Comparison of ENCODE assay signal across 22 mouse cellular contexts in genomic region chr5:16225359-16225758, GRCm38 (mm10).
DNase-seq lines count a peak whose midpoint lies in the region; ATAC-seq lines count a peak whose summit lies in the region.
"Had no signal": no experiment of that assay in that cellular context is flagged by ENCODE, and none has a peak within 500 bp of the region (broad histone marks: within the 10 kb centered on the region; RNA-seq: fewer than 3 reads in every experiment).

No protein-coding gene starts in this region.

- no peak overlapping the region for H3K4me2 ChIP-seq in forebrain, embryonic 13.5 days
- H3K4me2 ChIP-seq in forebrain, embryonic 11.5 days (ENCODE audit: low read depth, low read length, severe bottlenecking), result no peak overlapping the region
- H3K4me2 ChIP-seq in hindbrain, embryonic 14.5 days (replicated peaks), result no peak overlapping the region
- no peak overlapping the region for H3K4me2 ChIP-seq in hindbrain, embryonic 11.5 days (replicated peaks; ENCODE audit: low read depth, low read length)
- no peak overlapping the region for H3K4me2 ChIP-seq in midbrain, embryonic 13.5 days (replicated peaks)
- H3K4me2 ChIP-seq in midbrain, embryonic 16.5 days (ENCODE audit: low read length), result no peak overlapping the region
- H3K4me2 ChIP-seq: heart, embryonic 11.5 days; heart, embryonic 15.5 days had no signal

- no peaks in the 10 kb centered on the region for H3K36me3 ChIP-seq in forebrain, embryonic 13.5 days (ENCODE audit: poor library complexity, severe bottlenecking)
- no peaks in the 10 kb centered on the region for H3K36me3 ChIP-seq in forebrain, embryonic 11.5 days (ENCODE audit: control insufficient read depth, insufficient read depth, low read length)
- H3K36me3 ChIP-seq in hindbrain, embryonic 14.5 days (replicated peaks; ENCODE audit: control insufficient read depth, insufficient read depth), result no peaks in the 10 kb centered on the region
- no peaks in the 10 kb centered on the region for H3K36me3 ChIP-seq in hindbrain, embryonic 11.5 days (ENCODE audit: control insufficient read depth, insufficient read depth, low read length)
- H3K36me3 ChIP-seq in midbrain, embryonic 13.5 days, result no peaks in the 10 kb centered on the region
- no peaks in the 10 kb centered on the region for H3K36me3 ChIP-seq in midbrain, embryonic 16.5 days (ENCODE audit: control insufficient read depth, insufficient read depth, low read length)
- H3K36me3 ChIP-seq: embryonic facial prominence, embryonic 10.5 days; G1E; heart, embryonic 15.5 days had no signal

- H3K27me3 ChIP-seq in forebrain, embryonic 13.5 days, result no peaks in the 10 kb centered on the region
- no peaks in the 10 kb centered on the region for H3K27me3 ChIP-seq in forebrain, embryonic 11.5 days (ENCODE audit: control insufficient read depth, insufficient read depth, low read length)
- H3K27me3 ChIP-seq in hindbrain, embryonic 14.5 days (ENCODE audit: control insufficient read depth, insufficient read depth, low read length), result no peaks in the 10 kb centered on the region
- H3K27me3 ChIP-seq in hindbrain, embryonic 11.5 days (ENCODE audit: control insufficient read depth, insufficient read depth, low read length), result no peaks in the 10 kb centered on the region
- no peaks in the 10 kb centered on the region for H3K27me3 ChIP-seq in midbrain, embryonic 13.5 days
- H3K27me3 ChIP-seq in midbrain, embryonic 16.5 days (ENCODE audit: control insufficient read depth, insufficient read depth, low read depth, low read length), result no peaks in the 10 kb centered on the region
- H3K27me3 ChIP-seq: heart, embryonic 15.5 days had no signal

- no peak overlapping the region for H3K9ac ChIP-seq in forebrain, embryonic 13.5 days
- no peak overlapping the region for H3K9ac ChIP-seq in forebrain, embryonic 11.5 days (ENCODE audit: low read length)
- H3K9ac ChIP-seq in hindbrain, embryonic 14.5 days, result no peak overlapping the region
- no peak overlapping the region for H3K9ac ChIP-seq in hindbrain, embryonic 11.5 days (ENCODE audit: low read depth, low read length)
- H3K9ac ChIP-seq in midbrain, embryonic 13.5 days (replicated peaks), result no peak overlapping the region
- H3K9ac ChIP-seq in midbrain, embryonic 16.5 days (ENCODE audit: low read depth, low read length), result no peak overlapping the region
- H3K9ac ChIP-seq: heart, embryonic 15.5 days had no signal

- no peak for DNase-seq in forebrain, embryonic 11.5 days (ENCODE audit: low spot score)
- DNase-seq in hindbrain, embryonic 14.5 days (ENCODE audit: low spot score), result no peak
- no peak for DNase-seq in hindbrain, embryonic 11.5 days (ENCODE audit: low spot score)
- DNase-seq in right cerebral cortex, adult 18-20 months, result no peak
- DNase-seq: adrenal gland, adult 8-10 months; adrenal gland, postnatal 36 days; B cell, adult 2 months; cerebellum, adult 18-20 months; cerebellum, adult 9-11 months; cerebellum, postnatal 36 days; gastrocnemius, postnatal 14 days; heart, adult 2 months; heart, postnatal 14 days had no signal

- 53% methylated on average over 2 of the region's 2 CpGs for WGBS in forebrain, embryonic 13.5 days
- 75% methylated on average over 2 of the region's 2 CpGs for WGBS in forebrain, embryonic 11.5 days
- WGBS in hindbrain, embryonic 14.5 days, result 36% methylated on average over 2 of the region's 2 CpGs
- 70% methylated on average over 2 of the region's 2 CpGs for WGBS in hindbrain, embryonic 11.5 days
- WGBS in midbrain, embryonic 13.5 days, result 24% methylated on average over 2 of the region's 2 CpGs
- 19% methylated on average over 2 of the region's 2 CpGs for WGBS in midbrain, embryonic 16.5 days

- peaks cover 15% of the 10 kb centered on the region; the same call in 1 of the 2 replicates for H3K4me1 ChIP-seq in forebrain, embryonic 13.5 days
- no peaks in the 10 kb centered on the region for H3K4me1 ChIP-seq in forebrain, embryonic 11.5 days (replicated peaks; ENCODE audit: control insufficient read depth, insufficient read depth, low read length)
- no peaks in the 10 kb centered on the region for H3K4me1 ChIP-seq in hindbrain, embryonic 14.5 days (replicated peaks; ENCODE audit: control insufficient read depth, insufficient read depth, low read length)
- H3K4me1 ChIP-seq in hindbrain, embryonic 11.5 days (replicated peaks; ENCODE audit: control insufficient read depth, insufficient read depth, low read length), result no peaks in the 10 kb centered on the region
- H3K4me1 ChIP-seq in midbrain, embryonic 13.5 days (replicated peaks), result peaks cover 11% of the 10 kb centered on the region; the same call in 1 of the 2 replicates
- H3K4me1 ChIP-seq in midbrain, embryonic 16.5 days (ENCODE audit: control insufficient read depth, insufficient read depth, low read length), result no peaks in the 10 kb centered on the region

- no peaks in the 10 kb centered on the region for H3K9me3 ChIP-seq in forebrain, embryonic 13.5 days (replicated peaks)
- H3K9me3 ChIP-seq in forebrain, embryonic 11.5 days (ENCODE audit: control insufficient read depth, low read length), result no peaks in the 10 kb centered on the region
- H3K9me3 ChIP-seq in hindbrain, embryonic 14.5 days (ENCODE audit: control insufficient read depth, low read length), result no peaks in the 10 kb centered on the region
- no peaks in the 10 kb centered on the region for H3K9me3 ChIP-seq in hindbrain, embryonic 11.5 days (ENCODE audit: control insufficient read depth, low read length)
- H3K9me3 ChIP-seq in midbrain, embryonic 13.5 days, result no peaks in the 10 kb centered on the region
- no peaks in the 10 kb centered on the region for H3K9me3 ChIP-seq in midbrain, embryonic 16.5 days (replicated peaks; ENCODE audit: control insufficient read depth, low read length, poor library complexity, severe bottlenecking)
- H3K9me3 ChIP-seq: embryonic facial prominence, embryonic 10.5 days; G1E; heart, embryonic 15.5 days had no signal

- H3K27ac ChIP-seq in forebrain, embryonic 13.5 days, result peak overlapping the region; percentile 35; the same call in 1 of the 2 replicates
- no peak overlapping the region for H3K27ac ChIP-seq in forebrain, embryonic 11.5 days (ENCODE audit: low read depth, low read length)
- peak overlapping the region; percentile 54 for H3K27ac ChIP-seq in hindbrain, embryonic 14.5 days
- no peak overlapping the region for H3K27ac ChIP-seq in hindbrain, embryonic 11.5 days (ENCODE audit: low read depth, low read length)
- peak overlapping the region; percentile 62 for H3K27ac ChIP-seq in midbrain, embryonic 13.5 days
- H3K27ac ChIP-seq in midbrain, embryonic 16.5 days (ENCODE audit: low read length), result no peak overlapping the region
- H3K27ac ChIP-seq: embryonic facial prominence, embryonic 10.5 days; heart, adult 2 months; heart, embryonic 15.5 days had no signal

- peak; percentile 48; the same call in 1 of the 2 replicates for ATAC-seq in forebrain, embryonic 13.5 days
- ATAC-seq in forebrain, embryonic 11.5 days (replicated peaks; ENCODE audit: low FRiP score), result no peak
- no peak for ATAC-seq in hindbrain, embryonic 14.5 days (ENCODE audit: low FRiP score)
- ATAC-seq in hindbrain, embryonic 11.5 days (ENCODE audit: low FRiP score), result no peak
- ATAC-seq in midbrain, embryonic 13.5 days, result no peak
- no peak for ATAC-seq in midbrain, embryonic 16.5 days
- ATAC-seq: CD4-positive, CD25-positive, alpha-beta regulatory T cell, adult 4 months; intestine, embryonic 16.5 days had no signal

- H3K4me3 ChIP-seq in forebrain, embryonic 13.5 days, result no peak overlapping the region
- no peak overlapping the region for H3K4me3 ChIP-seq in forebrain, embryonic 11.5 days (ENCODE audit: low read depth, low read length)
- no peak overlapping the region for H3K4me3 ChIP-seq in hindbrain, embryonic 14.5 days (replicated peaks; ENCODE audit: low read length)
- H3K4me3 ChIP-seq in hindbrain, embryonic 11.5 days (ENCODE audit: low read depth, low read length), result no peak overlapping the region
- H3K4me3 ChIP-seq in midbrain, embryonic 13.5 days (replicated peaks), result no peak overlapping the region
- H3K4me3 ChIP-seq in midbrain, embryonic 16.5 days (ENCODE audit: low read depth, low read length), result no peak overlapping the region
- H3K4me3 ChIP-seq: embryonic facial prominence, embryonic 10.5 days; heart, adult 2 months; heart, embryonic 15.5 days had no signal

Comparison
In these comparisons a context has a peak if more than half of its experiments do, and no peak if none do; other contexts are left out.
1. H3K27ac ChIP-seq: peak in forebrain, embryonic 13.5 days (single experiment), hindbrain, embryonic 14.5 days (single experiment) and midbrain, embryonic 13.5 days (single experiment); none in forebrain, embryonic 11.5 days (single experiment), hindbrain, embryonic 11.5 days (single experiment) and midbrain, embryonic 16.5 days (single experiment).